Mouse (Mus musculus) neutrophil, adult 5-6 weeks (primary cell): ENCODE results near the gene Isg20l2. TPM values are rescaled to one million over a fixed set of nuclear protein-coding genes. Genes with fewer than 3 reads are reported as not detected.

Experiments
- ATAC-seq: fragments of 151-379, 151-347 bp; 2 replicates; pipeline ENCODE4 v1.8.0; 2017; ENCODE audit warnings: mild to moderate bottlenecking, moderate TSS enrichment; ENCODE audit not compliant: insufficient number of reproducible peaks, poor library complexity, low FRiP score, severe bottlenecking; ENCODE audit errors: extremely low read depth
- total RNA-seq: library from RNA; stranded (forward); fragments of 200-1000 nt; gene quantifications from 2 replicates; pipeline ENCODE4 v1.2.3, GENCODE M21; 2017

Isg20l2 gene
- total RNA-seq, 1 experiment from 2014 or later: 32.5 TPM

GRCm38 (mm10) chr3:87988068-87988467 lies 58.0 kb downstream of the Isg20l2 start:
- ATAC-seq: no peak

DNA sequence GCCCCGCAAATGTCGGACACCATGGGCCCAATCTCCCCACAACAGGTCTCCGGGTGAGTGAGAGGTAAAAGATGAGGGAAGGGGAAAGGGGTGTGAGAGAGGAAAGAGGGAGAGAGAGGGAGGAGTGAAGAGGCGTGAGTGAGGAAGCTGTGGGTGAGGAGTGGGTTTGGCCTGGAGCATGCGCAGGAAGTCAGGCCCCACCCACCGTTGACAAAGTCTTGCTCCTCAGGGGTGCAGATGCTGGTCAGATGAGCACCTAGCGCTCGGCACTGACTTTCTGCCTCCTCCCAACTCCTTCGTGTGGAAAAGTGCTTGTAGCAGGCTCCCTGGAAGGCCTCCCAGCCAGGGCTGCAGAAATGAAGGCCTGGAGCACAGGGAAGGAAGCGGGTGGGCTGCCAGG lies 59.8 kb downstream of the Isg20l2 start:
- no peak for ATAC-seq

Other genes with a start within 250 kb of the Isg20l2 start
- gene Lrrc71, start 181.7 kb upstream of the Isg20l2 start, total RNA-seq: 0.12 and 1.7 TPM in 2 replicates
- gene Ntrk1, start 135.2 kb upstream of the Isg20l2 start, total RNA-seq: not detected in 2 replicates
- gene Insrr, start 133.4 kb upstream of the Isg20l2 start, total RNA-seq: not detected in 2 replicates
- 7.4 and 8.4 TPM in 2 replicates for gene Pear1, start 106.0 kb upstream of the Isg20l2 start, total RNA-seq
- 11.8 and 14.6 TPM in 2 replicates for gene Sh2d2a, start 83.6 kb upstream of the Isg20l2 start, total RNA-seq
- 37.2 and 37.4 TPM in 2 replicates for gene Prcc, start 44.7 kb upstream of the Isg20l2 start, total RNA-seq
- 78.5 and 81.7 TPM in 2 replicates for gene Hdgf, start 24.0 kb upstream of the Isg20l2 start, total RNA-seq
- gene Mrpl24, start 10.8 kb upstream of the Isg20l2 start, total RNA-seq: 144 and 147 TPM in 2 replicates
- gene Rrnad1, start 403 bp downstream of the Isg20l2 start, total RNA-seq: 27.9 and 37.2 TPM in 2 replicates
- not detected in 2 replicates for gene Crabp2, start 18.4 kb downstream of the Isg20l2 start, total RNA-seq
- gene Nes, start 40.8 kb downstream of the Isg20l2 start, total RNA-seq: 0.12 TPM in 1 of 2 replicates, not detected in the other
- not detected in 2 replicates for gene Bcan, start 69.9 kb downstream of the Isg20l2 start, total RNA-seq
- not detected in 2 replicates for gene Hapln2, start 97.3 kb downstream of the Isg20l2 start, total RNA-seq
- gene Gpatch4, start 112.8 kb downstream of the Isg20l2 start, total RNA-seq: 13.5 and 14.9 TPM in 2 replicates
- gene Naxe, start 128.2 kb downstream of the Isg20l2 start, total RNA-seq: 15.0 and 22.8 TPM in 2 replicates
- not detected in 2 replicates for gene Ttc24, start 148.0 kb downstream of the Isg20l2 start, total RNA-seq
- 0.12 TPM in 1 of 2 replicates, not detected in the other for gene Iqgap3, start 151.7 kb downstream of the Isg20l2 start, total RNA-seq
- gene Mef2d, start 212.1 kb downstream of the Isg20l2 start, total RNA-seq: 120 and 162 TPM in 2 replicates